Mouse (Mus musculus): ENCODE results near the gene Brd2.

- TF ChIP-seq CTCF (conservative IDR thresholded peaks at IDR 0.05; ENCODE audit: low read length) (peak; percentile 26; the same call in 1 of the 2 replicates), NANOG (IDR thresholded peaks at IDR 0.05; ENCODE audit: borderline replicate concordance, low read length) (no peak), POU5F1 (IDR thresholded peaks at IDR 0.05; ENCODE audit: borderline replicate concordance, low read length) (no peak)
These were observed 46.8 kb upstream of the Brd2 start for GRCm38 (mm10) chr17:34169279-34169678.
